Mouse (Mus musculus): Measurements from ENCODE around the gene Bmx. TPM values are rescaled to one million over a fixed set of nuclear protein-coding genes. Genes with fewer than 3 reads are reported as not detected.

Bmx gene
- total and polyA plus RNA-seq, 3 experiments: not detected

GRCm38 (mm10) chrX:164197679-164198078 is 60.3 kb downstream of the Bmx start:
- H3K9me3 ChIP-seq (replicated peaks; ENCODE audit: insufficient read depth, low read length): no peaks in the 10 kb centered on the region
- H3K4me1 ChIP-seq (ENCODE audit: control insufficient read depth in 1 of 2, insufficient read depth in 2 of 2, low read length in 2 of 2): no peaks in the 10 kb centered on the region; a peak in 1 of 4 replicates

DNA sequence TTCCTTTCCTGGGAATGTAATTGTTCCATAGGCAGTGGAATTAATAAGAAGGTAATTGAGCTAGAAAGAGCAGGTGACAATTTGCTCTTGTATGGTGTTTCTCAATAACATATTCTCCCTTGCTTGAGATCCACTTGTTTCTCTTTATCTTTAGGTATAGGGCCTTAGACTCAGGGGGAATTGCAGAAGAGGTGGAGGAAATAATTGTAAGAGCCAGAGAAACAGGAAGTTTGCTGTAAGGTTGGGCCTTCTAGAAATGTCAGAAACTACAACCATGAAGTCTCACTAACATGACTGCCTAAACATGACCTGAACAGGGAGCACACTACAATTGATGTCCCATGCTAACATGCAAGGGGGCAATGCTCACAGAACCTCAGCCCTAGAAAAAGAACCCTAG is 68.1 kb downstream of the Bmx start:
- Histone ChIP-seq H3K4me1 (ENCODE audit: control insufficient read depth in 1 of 2, insufficient read depth in 2 of 2, low read length in 2 of 2) (no peaks in the 10 kb centered on the region), H3K79me2 (ENCODE audit: control insufficient read depth, insufficient read depth, low read length, poor library complexity) (no peaks in the 10 kb centered on the region), H3K4me3 (ENCODE audit: control insufficient read depth in 1 of 2, insufficient read depth in 1 of 2, low read depth in 2 of 2, low read length in 2 of 2) (no peak overlapping the region), H3K36me3 (ENCODE audit: control insufficient read depth in 1 of 2, insufficient read depth in 2 of 2, low read length in 2 of 2) (no peaks in the 10 kb centered on the region), H3K27me3 (ENCODE audit: control insufficient read depth in 1 of 2, insufficient read depth in 2 of 2, low read length in 2 of 2) (peaks cover 0 to 3% of the 10 kb centered on the region in 2 experiments; a peak in 1 of 4 replicates), H3K9me3 (replicated peaks; ENCODE audit: insufficient read depth, low read length) (no peaks in the 10 kb centered on the region), H3K27ac (ENCODE audit: control insufficient read depth, low read depth, low read length) (no peak overlapping the region), H3K9ac (ENCODE audit: control insufficient read depth, low read depth, low read length, poor library complexity, severe bottlenecking) (no peak overlapping the region)
- TF ChIP-seq CHD2 (IDR thresholded peaks at IDR 0.05; ENCODE audit: low read length): no peak
- no peak for TF ChIP-seq USF2 (IDR thresholded peaks at IDR 0.05; ENCODE audit: borderline replicate concordance in 1 of 2, insufficient read depth in 1 of 2, low read depth in 1 of 2, low read length in 2 of 2)
- no peak for TF ChIP-seq TBP (IDR thresholded peaks at IDR 0.05; ENCODE audit: low read depth, low read length)
- no peak for TF ChIP-seq MAX (IDR thresholded peaks at IDR 0.05; ENCODE audit: low read length)
- no peak for TF ChIP-seq SIN3A (IDR thresholded peaks at IDR 0.05; ENCODE audit: low read length)
- TF ChIP-seq USF1 (IDR thresholded peaks at IDR 0.05; ENCODE audit: low read depth, low read length): no peak
- no peak for TF ChIP-seq TAL1 (IDR thresholded peaks at IDR 0.05; ENCODE audit: low read length)
- no peak for TF ChIP-seq HCFC1 (IDR thresholded peaks at IDR 0.05; ENCODE audit: low read depth, low read length)
- TF ChIP-seq CTCF (IDR thresholded peaks at IDR 0.05 in 2 of 3, conservative IDR thresholded peaks at IDR 0.05 in 1 of 3; ENCODE audit: control insufficient read depth in 1 of 3, insufficient read depth in 1 of 3, low read depth in 2 of 3, low read length in 3 of 3, poor library complexity in 1 of 3, severe bottlenecking in 1 of 3): no peak
- TF ChIP-seq MXI1 (IDR thresholded peaks at IDR 0.05; ENCODE audit: low read depth, low read length): no peak
- no peak for TF ChIP-seq POLR2AphosphoS5 (IDR thresholded peaks at IDR 0.05; ENCODE audit: borderline replicate concordance, low read depth, low read length)
- peak; percentile 18 for DNase-seq (ENCODE audit: low read depth, low spot score)

More at GRCm38 (mm10) chrX:164197679-164198078, 60.3 kb downstream of the Bmx start:
- Histone ChIP-seq H3K36me3 (ENCODE audit: control insufficient read depth in 1 of 2, insufficient read depth in 2 of 2, low read length in 2 of 2) (no peaks in the 10 kb centered on the region), H3K9ac (ENCODE audit: control insufficient read depth, low read depth, low read length, poor library complexity, severe bottlenecking) (no peak overlapping the region), H3K79me2 (ENCODE audit: control insufficient read depth, insufficient read depth, low read length, poor library complexity) (no peaks in the 10 kb centered on the region), H3K27ac (ENCODE audit: control insufficient read depth, low read depth, low read length) (no peak overlapping the region), H3K27me3 (ENCODE audit: control insufficient read depth in 1 of 2, insufficient read depth in 2 of 2, low read length in 2 of 2) (no peaks in the 10 kb centered on the region; a peak in 2 of 4 replicates), H3K4me3 (ENCODE audit: control insufficient read depth in 1 of 2, insufficient read depth in 1 of 2, low read depth in 2 of 2, low read length in 2 of 2) (no peak overlapping the region)
- TF ChIP-seq EP300 (IDR thresholded peaks at IDR 0.05; ENCODE audit: low read depth in 1 of 2, low read length in 2 of 2) (peak in 1 of 2 experiments; percentile 36; a peak in 1 of 4 replicates), KAT2A (conservative IDR thresholded peaks at IDR 0.05; ENCODE audit: low read depth, low read length) (no peak), MAFK (IDR thresholded peaks at IDR 0.05; ENCODE audit: borderline replicate concordance, low read depth, low read length) (no peak), TAL1 (IDR thresholded peaks at IDR 0.05; ENCODE audit: low read length) (peak; percentile 47), MYB (IDR thresholded peaks at IDR 0.05; ENCODE audit: low read depth, low read length) (no peak), GATA1 (IDR thresholded peaks at IDR 0.05; ENCODE audit: low read depth, low read length) (peak; percentile 66)
- DNase-seq (ENCODE audit: low read depth, low spot score): peak; percentile 47
